Mouse (Mus musculus): Measurements from ENCODE around the gene Pkdrej. TPM values are rescaled to one million over a fixed set of nuclear protein-coding genes. Genes with fewer than 3 reads are reported as not detected.
A peak's percentile ranks its signal among the peaks of the same experiment; 100 is the strongest.

Pkdrej gene
- polyA plus RNA-seq, 1 experiment from 2014 or later = 0.16 TPM

DNA sequence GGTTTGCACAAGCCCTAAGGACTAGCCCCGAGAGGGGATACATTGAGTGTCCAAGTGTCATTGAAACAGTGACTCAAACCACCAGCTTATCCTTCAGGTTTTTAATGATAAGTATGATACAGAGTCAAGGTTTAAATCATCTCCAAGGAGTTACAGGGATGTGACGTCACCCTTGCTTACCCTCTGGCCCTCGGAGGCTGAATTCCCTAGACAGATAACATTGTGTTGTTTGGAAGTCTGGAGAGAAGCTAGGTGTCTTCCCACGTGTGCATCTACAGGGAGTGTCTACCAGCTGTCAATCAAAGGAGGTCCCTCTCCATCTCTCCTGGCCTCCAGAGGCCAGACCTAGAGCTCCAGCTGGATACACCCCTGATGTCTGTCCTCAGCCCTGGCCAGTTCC is 14.6 kb downstream of the Pkdrej start:
- no peaks in the 10 kb centered on the region for H3K27me3 ChIP-seq (ENCODE audit: control insufficient read depth, insufficient read depth, low read length)
- peaks cover 6% of the 10 kb centered on the region; the same call in 1 of the 2 replicates for H3K4me1 ChIP-seq (ENCODE audit: control insufficient read depth, insufficient read depth, low read length)
- no peak for DNase-seq
- H3K9ac ChIP-seq (replicated peaks; ENCODE audit: low read length) = no peak overlapping the region
- WGBS = 87% methylated on average over 4 of the region's 4 CpGs
- H3K4me2 ChIP-seq (ENCODE audit: low read length) = no peak overlapping the region
- no peak overlapping the region for H3K27ac ChIP-seq (replicated peaks; ENCODE audit: low read depth, low read length)
- H3K9me3 ChIP-seq (ENCODE audit: control insufficient read depth, low read length) = no peaks in the 10 kb centered on the region
- ATAC-seq (ENCODE audit: low FRiP score, low TSS enrichment) = no peak
- H3K36me3 ChIP-seq (ENCODE audit: control insufficient read depth, insufficient read depth, low read length) = no peaks in the 10 kb centered on the region
- H3K4me3 ChIP-seq (replicated peaks; ENCODE audit: low read depth, low read length) = no peak overlapping the region

DNA sequence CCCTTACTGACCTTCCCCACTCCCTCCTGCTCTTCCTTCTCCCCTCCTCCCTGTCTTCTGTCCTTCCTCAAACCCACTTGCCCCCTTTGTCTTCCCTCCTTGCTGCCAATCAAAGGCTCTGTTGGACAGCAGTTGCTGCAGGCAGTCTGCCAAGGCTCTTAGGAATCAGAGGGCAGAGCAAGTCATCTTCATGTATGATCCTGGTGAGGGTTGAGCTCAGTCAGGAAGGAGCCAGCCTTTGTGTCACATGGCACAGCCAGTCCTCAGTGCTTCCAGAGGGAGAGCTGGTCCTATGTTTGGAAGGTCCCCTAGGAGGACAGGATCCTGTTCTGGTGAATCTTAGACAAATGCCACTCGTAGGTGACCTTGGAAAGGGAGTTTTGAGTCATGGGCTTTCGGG is 18.6 kb downstream of the Pkdrej start:
- DNase-seq = peak; percentile 12
- Histone ChIP-seq H3K4me3 (replicated peaks; ENCODE audit: low read depth, low read length) (no peak overlapping the region), H3K4me1 (ENCODE audit: control insufficient read depth, insufficient read depth, low read length) (no peaks in the 10 kb centered on the region), H3K4me2 (ENCODE audit: low read length) (no peak overlapping the region), H3K27ac (replicated peaks; ENCODE audit: low read depth, low read length) (no peak overlapping the region), H3K9ac (replicated peaks; ENCODE audit: low read length) (no peak overlapping the region), H3K27me3 (ENCODE audit: control insufficient read depth, insufficient read depth, low read length) (no peaks in the 10 kb centered on the region), H3K36me3 (ENCODE audit: control insufficient read depth, insufficient read depth, low read length) (no peaks in the 10 kb centered on the region), H3K9me3 (ENCODE audit: control insufficient read depth, low read length) (no peaks in the 10 kb centered on the region)
- no peak for ATAC-seq (ENCODE audit: low FRiP score, low TSS enrichment)
- 86% methylated on average over 2 of the region's 2 CpGs for WGBS

- no peak overlapping the region for H3K4me2 ChIP-seq (ENCODE audit: low read length)
- WGBS = 98% methylated on average over 8 of the region's 8 CpGs
Observed at GRCm38 (mm10) chr15:85798676-85799075, 22.9 kb downstream of the Pkdrej start.

GRCm38 (mm10) chr15:85795516-85795915 is 26.0 kb downstream of the Pkdrej start:
- Histone ChIP-seq H3K4me1 (ENCODE audit: control insufficient read depth, insufficient read depth, low read length) (no peaks in the 10 kb centered on the region), H3K27ac (replicated peaks; ENCODE audit: low read depth, low read length) (no peak overlapping the region), H3K27me3 (ENCODE audit: control insufficient read depth, insufficient read depth, low read length) (no peaks in the 10 kb centered on the region), H3K4me2 (ENCODE audit: low read length) (no peak overlapping the region), H3K9ac (replicated peaks; ENCODE audit: low read length) (no peak overlapping the region), H3K9me3 (ENCODE audit: control insufficient read depth, low read length) (no peaks in the 10 kb centered on the region), H3K4me3 (replicated peaks; ENCODE audit: low read depth, low read length) (no peak overlapping the region), H3K36me3 (ENCODE audit: control insufficient read depth, insufficient read depth, low read length) (no peaks in the 10 kb centered on the region)
- DNase-seq (no peak), ATAC-seq (ENCODE audit: low FRiP score, low TSS enrichment) (no peak)
- 78% methylated on average over 6 of the region's 6 CpGs for WGBS

More at GRCm38 (mm10) chr15:85798676-85799075, 22.9 kb downstream of the Pkdrej start:
- Histone ChIP-seq H3K9me3 (ENCODE audit: control insufficient read depth, low read length) (no peaks in the 10 kb centered on the region), H3K27ac (replicated peaks; ENCODE audit: low read depth, low read length) (no peak overlapping the region), H3K4me1 (ENCODE audit: control insufficient read depth, insufficient read depth, low read length) (no peaks in the 10 kb centered on the region), H3K27me3 (ENCODE audit: control insufficient read depth, insufficient read depth, low read length) (no peaks in the 10 kb centered on the region), H3K4me3 (replicated peaks; ENCODE audit: low read depth, low read length) (no peak overlapping the region), H3K9ac (replicated peaks; ENCODE audit: low read length) (no peak overlapping the region), H3K36me3 (ENCODE audit: control insufficient read depth, insufficient read depth, low read length) (no peaks in the 10 kb centered on the region)
- DNase-seq (no peak), ATAC-seq (ENCODE audit: low FRiP score, low TSS enrichment) (no peak)

DNA sequence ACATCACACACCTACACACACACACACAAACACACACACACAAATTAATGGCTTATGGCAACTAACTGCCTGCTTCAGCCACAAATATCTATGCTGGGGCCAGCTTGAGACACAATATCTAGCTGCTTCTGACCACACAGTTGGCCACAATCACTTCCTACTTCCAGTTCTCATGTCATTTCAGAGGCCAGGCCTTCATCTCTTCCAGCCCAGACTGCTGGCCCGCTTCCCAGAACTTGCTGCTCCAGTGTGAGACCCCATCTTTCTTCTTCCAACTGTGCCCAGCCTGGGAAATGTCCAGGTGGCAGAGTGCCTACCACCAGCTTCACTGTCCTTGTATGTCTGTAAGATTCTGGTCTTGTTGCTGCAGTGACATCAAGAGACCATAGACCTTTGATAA is 28.7 kb downstream of the Pkdrej start:
- no peak overlapping the region for H3K27ac ChIP-seq (replicated peaks; ENCODE audit: low read depth, low read length)
- H3K4me2 ChIP-seq (ENCODE audit: low read length) = no peak overlapping the region
- no peaks in the 10 kb centered on the region for H3K36me3 ChIP-seq (ENCODE audit: control insufficient read depth, insufficient read depth, low read length)
- no peaks in the 10 kb centered on the region for H3K27me3 ChIP-seq (ENCODE audit: control insufficient read depth, insufficient read depth, low read length)
- WGBS = 88% methylated on average over 1 of the region's 1 CpGs
- no peak overlapping the region for H3K9ac ChIP-seq (replicated peaks; ENCODE audit: low read length)
- DNase-seq = peak; percentile 19
- no peaks in the 10 kb centered on the region for H3K9me3 ChIP-seq (ENCODE audit: control insufficient read depth, low read length)
- H3K4me1 ChIP-seq (ENCODE audit: control insufficient read depth, insufficient read depth, low read length) = no peaks in the 10 kb centered on the region
- H3K4me3 ChIP-seq (replicated peaks; ENCODE audit: low read depth, low read length) = no peak overlapping the region
- no peak for ATAC-seq (ENCODE audit: low FRiP score, low TSS enrichment)

- Histone ChIP-seq H3K27ac (replicated peaks; ENCODE audit: low read depth, low read length) (no peak overlapping the region), H3K36me3 (ENCODE audit: control insufficient read depth, insufficient read depth, low read length) (no peaks in the 10 kb centered on the region), H3K27me3 (ENCODE audit: control insufficient read depth, insufficient read depth, low read length) (no peaks in the 10 kb centered on the region), H3K9me3 (ENCODE audit: control insufficient read depth, low read length) (no peaks in the 10 kb centered on the region), H3K4me3 (replicated peaks; ENCODE audit: low read depth, low read length) (no peak overlapping the region), H3K9ac (replicated peaks; ENCODE audit: low read length) (no peak overlapping the region), H3K4me2 (ENCODE audit: low read length) (no peak overlapping the region), H3K4me1 (ENCODE audit: control insufficient read depth, insufficient read depth, low read length) (no peaks in the 10 kb centered on the region)
- ATAC-seq (ENCODE audit: low FRiP score, low TSS enrichment) (no peak), DNase-seq (no peak)
- 88% methylated on average over 4 of the region's 4 CpGs for WGBS
Observed at GRCm38 (mm10) chr15:85791449-85791848, 30.1 kb downstream of the Pkdrej start.

- H3K4me2 ChIP-seq (ENCODE audit: low read length) = no peak overlapping the region
- DNase-seq = no peak
- no peak overlapping the region for H3K4me3 ChIP-seq (replicated peaks; ENCODE audit: low read depth, low read length)
- no peak for ATAC-seq (ENCODE audit: low FRiP score, low TSS enrichment)
- H3K27me3 ChIP-seq (ENCODE audit: control insufficient read depth, insufficient read depth, low read length) = no peaks in the 10 kb centered on the region
- H3K4me1 ChIP-seq (ENCODE audit: control insufficient read depth, insufficient read depth, low read length) = no peaks in the 10 kb centered on the region
- no peak overlapping the region for H3K27ac ChIP-seq (replicated peaks; ENCODE audit: low read depth, low read length)
- 65% methylated on average over 16 of the region's 16 CpGs for WGBS
- H3K9ac ChIP-seq (replicated peaks; ENCODE audit: low read length) = no peak overlapping the region
- no peaks in the 10 kb centered on the region for H3K36me3 ChIP-seq (ENCODE audit: control insufficient read depth, insufficient read depth, low read length)
- H3K9me3 ChIP-seq (ENCODE audit: control insufficient read depth, low read length) = no peaks in the 10 kb centered on the region
Observed at GRCm38 (mm10) chr15:85788633-85789032, 32.9 kb downstream of the Pkdrej start.

DNA sequence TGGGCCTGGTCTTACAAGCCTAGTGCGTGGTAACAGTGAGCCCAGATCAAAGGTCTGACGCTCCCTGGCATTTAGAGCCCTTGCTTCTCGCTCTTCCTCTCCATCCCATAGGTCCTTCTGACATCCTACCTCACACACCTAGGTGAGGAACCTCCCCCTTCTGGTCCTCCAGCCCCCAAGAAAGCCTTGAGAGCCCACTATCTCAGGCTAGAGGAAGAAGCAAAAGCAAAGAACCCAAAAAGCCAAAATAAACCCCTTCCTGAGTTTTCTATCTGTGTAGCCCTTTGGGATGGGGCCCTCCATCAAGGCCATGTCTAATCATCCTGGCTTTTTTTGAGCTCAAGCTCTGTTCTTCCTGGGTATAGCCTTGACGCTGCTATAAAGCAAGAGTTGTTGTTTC is 33.5 kb downstream of the Pkdrej start:
- Histone ChIP-seq H3K4me1 (ENCODE audit: control insufficient read depth, insufficient read depth, low read length) (no peaks in the 10 kb centered on the region), H3K9me3 (ENCODE audit: control insufficient read depth, low read length) (no peaks in the 10 kb centered on the region), H3K4me2 (ENCODE audit: low read length) (no peak overlapping the region), H3K9ac (replicated peaks; ENCODE audit: low read length) (no peak overlapping the region), H3K36me3 (ENCODE audit: control insufficient read depth, insufficient read depth, low read length) (no peaks in the 10 kb centered on the region), H3K27me3 (ENCODE audit: control insufficient read depth, insufficient read depth, low read length) (no peaks in the 10 kb centered on the region), H3K4me3 (replicated peaks; ENCODE audit: low read depth, low read length) (no peak overlapping the region), H3K27ac (replicated peaks; ENCODE audit: low read depth, low read length) (no peak overlapping the region)
- no peak for ATAC-seq (ENCODE audit: low FRiP score, low TSS enrichment)
- no peak for DNase-seq
- WGBS = 92% methylated on average over 4 of the region's 4 CpGs

GRCm38 (mm10) chr15:85787482-85787881 is 34.1 kb downstream of the Pkdrej start:
- ATAC-seq (ENCODE audit: low FRiP score, low TSS enrichment) (no peak), DNase-seq (no peak)
- Histone ChIP-seq H3K27me3 (ENCODE audit: control insufficient read depth, insufficient read depth, low read length) (no peaks in the 10 kb centered on the region), H3K9ac (replicated peaks; ENCODE audit: low read length) (no peak overlapping the region), H3K9me3 (ENCODE audit: control insufficient read depth, low read length) (no peaks in the 10 kb centered on the region), H3K27ac (replicated peaks; ENCODE audit: low read depth, low read length) (no peak overlapping the region), H3K4me3 (replicated peaks; ENCODE audit: low read depth, low read length) (no peak overlapping the region), H3K4me1 (ENCODE audit: control insufficient read depth, insufficient read depth, low read length) (no peaks in the 10 kb centered on the region), H3K36me3 (ENCODE audit: control insufficient read depth, insufficient read depth, low read length) (no peaks in the 10 kb centered on the region), H3K4me2 (ENCODE audit: low read length) (no peak overlapping the region)
- WGBS = 93% methylated on average over 6 of the region's 6 CpGs

Measured in midbrain, embryonic 14.5 days (tissue).